Mouse (Mus musculus): Measurements from ENCODE around the gene Dnaja3.

- TF ChIP-seq CTCF (conservative IDR thresholded peaks at IDR 0.05; ENCODE audit: insufficient read depth, insufficient read length, low read depth, low read length): no peak
- TF ChIP-seq POLR2A (IDR thresholded peaks at IDR 0.05; ENCODE audit: low read depth, low read length): no peak
Observed at GRCm38 (mm10) chr16:4718753-4719518, 79.1 kb downstream of the Dnaja3 start, which contains the start of gene Nmral1.

Measured in kidney, adult 2 months (tissue).